Mouse (Mus musculus) megakaryocyte, embryonic 14.5 days (primary cell): ENCODE measurements around the gene Fam196a.

ENCODE experiments used
- FLI1 ChIP-seq: IDR thresholded peaks from 2 replicates; pipeline ENCODE4 v1.6.1; 2012; ENCODE audit warnings: low read length, inconsistent platforms, mixed read lengths
- GATA1 ChIP-seq: IDR thresholded peaks from 3 replicates; pipeline ENCODE4 v1.6.1; 2012; ENCODE audit warnings: mixed read lengths, low read length, inconsistent platforms, borderline replicate concordance

DNA sequence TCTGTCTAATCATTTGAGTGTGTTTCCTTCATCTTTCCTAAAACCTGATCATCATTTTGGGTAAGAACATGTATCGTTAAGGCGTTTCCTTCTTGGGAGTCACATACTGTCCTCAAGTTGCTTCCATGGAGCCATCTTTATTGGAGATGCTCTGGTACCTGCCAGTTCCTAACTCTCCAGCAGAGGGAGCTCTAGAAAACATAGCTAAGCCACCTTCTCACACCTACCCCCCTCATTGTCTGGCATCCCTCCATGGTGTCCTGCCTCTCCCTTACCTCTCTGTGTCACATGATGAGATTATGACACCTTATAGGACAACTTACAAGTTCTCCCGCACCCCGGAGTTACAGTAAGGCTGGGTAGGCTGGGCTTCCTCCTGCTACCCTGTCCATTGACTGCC lies 45.3 kb downstream of the Fam196a start:
- no peak for TF ChIP-seq GATA1
- no peak for TF ChIP-seq FLI1
